Mouse (Mus musculus): ENCODE results near the gene Nav2. TPM values are rescaled to one million over a fixed set of nuclear protein-coding genes. Genes with fewer than 3 reads are reported as not detected.

Gene Nav2
- total and polyA plus RNA-seq, 3 experiments, result under 0.01 TPM; not detected in 2

GRCm38 (mm10) chr7:49542135-49542534 is 633.6 kb downstream of the Nav2 start:
- H3K9ac ChIP-seq (ENCODE audit: insufficient read depth, low read depth), result no peak overlapping the region
- DNase-seq (ENCODE audit: extremely low read depth), result no peak
- H3K27ac ChIP-seq (ENCODE audit: insufficient read depth, low read depth), result no peak overlapping the region
- H3K9me3 ChIP-seq (replicated peaks; ENCODE audit: low read length), result no peaks in the 10 kb centered on the region
- H3K4me3 ChIP-seq (replicated peaks in 1 of 3; ENCODE audit: low read depth in 2 of 3, low read length in 2 of 3, poor library complexity in 1 of 3), result no peak overlapping the region
- no peaks in the 10 kb centered on the region for H3K79me2 ChIP-seq (replicated peaks; ENCODE audit: control insufficient read depth, extremely low read depth, insufficient read depth, poor library complexity, severe bottlenecking)
- H3K4me2 ChIP-seq (ENCODE audit: insufficient read depth, low read depth, poor library complexity, severe bottlenecking), result no peak overlapping the region
- TF ChIP-seq ZNF384 (IDR thresholded peaks at IDR 0.05; ENCODE audit: low read depth, low read length) (no peak), PAX5 (IDR thresholded peaks at IDR 0.05; ENCODE audit: low read length) (no peak), USF2 (conservative IDR thresholded peaks at IDR 0.05; ENCODE audit: low read depth, low read length) (no peak), NRF1 (IDR thresholded peaks at IDR 0.05; ENCODE audit: low read depth, low read length) (no peak), ZMIZ1 (IDR thresholded peaks at IDR 0.05; ENCODE audit: low read depth, low read length) (no peak), MAX (IDR thresholded peaks at IDR 0.05; ENCODE audit: low read length) (no peak), CHD1 (IDR thresholded peaks at IDR 0.05; ENCODE audit: low read depth, low read length) (no peak), NELFE (IDR thresholded peaks at IDR 0.05; ENCODE audit: low read depth, low read length) (no peak), GABPA (IDR thresholded peaks at IDR 0.05; ENCODE audit: insufficient replicate concordance, low read depth, low read length) (no peak), SIN3A (IDR thresholded peaks at IDR 0.05; ENCODE audit: low read length) (no peak), ZKSCAN1 (IDR thresholded peaks at IDR 0.05; ENCODE audit: borderline replicate concordance, low read depth, low read length) (no peak), KAT2A (IDR thresholded peaks at IDR 0.05; ENCODE audit: insufficient replicate concordance, low read length) (no peak), MAZ (IDR thresholded peaks at IDR 0.05; ENCODE audit: low read depth, low read length) (no peak), ELF1 (IDR thresholded peaks at IDR 0.05; ENCODE audit: low read depth, low read length) (no peak), MEF2A (IDR thresholded peaks at IDR 0.05; ENCODE audit: borderline replicate concordance, low read depth, low read length) (no peak), RCOR1 (conservative IDR thresholded peaks at IDR 0.05; ENCODE audit: low read depth, low read length) (no peak), UBTF (IDR thresholded peaks at IDR 0.05; ENCODE audit: low read depth, low read length) (no peak)
- no peaks in the 10 kb centered on the region for H3K36me3 ChIP-seq (replicated peaks in 1 of 2; ENCODE audit: control insufficient read depth in 1 of 2, insufficient read depth in 1 of 2, low read length in 1 of 2)
- in situ Hi-C loops (cut with MboI; ENCODE audit: low pct_ligation_motif_present, low pct_unique_long_range_greater_than_20kb, low sequenced_read_pairs) (no loop called here), dilution Hi-C loops (cut with MboI; ENCODE audit: extremely low pct_ligation_motif_present, extremely low pct_unique_long_range_greater_than_20kb, low sequenced_read_pairs) (no loop called here)
- H3K27me3 ChIP-seq (replicated peaks), result peaks cover 7% of the 10 kb centered on the region
- H3K4me1 ChIP-seq (ENCODE audit: control insufficient read depth in 1 of 2, insufficient read depth in 2 of 2), result peaks cover 0 to 16% of the 10 kb centered on the region in 2 experiments; a peak in 2 of 4 replicates

- dilution Hi-C loops (cut with MboI; ENCODE audit: extremely low pct_ligation_motif_present, extremely low pct_unique_long_range_greater_than_20kb, low sequenced_read_pairs), result no loop called here
- peak; percentile 21 for DNase-seq (ENCODE audit: extremely low read depth)
- Histone ChIP-seq H3K4me2 (ENCODE audit: insufficient read depth, low read depth, poor library complexity, severe bottlenecking) (no peak overlapping the region), H3K36me3 (replicated peaks in 1 of 2; ENCODE audit: control insufficient read depth in 1 of 2, insufficient read depth in 1 of 2, low read length in 1 of 2) (no peaks in the 10 kb centered on the region), H3K79me2 (replicated peaks; ENCODE audit: control insufficient read depth, extremely low read depth, insufficient read depth, poor library complexity, severe bottlenecking) (no peaks in the 10 kb centered on the region), H3K4me3 (replicated peaks in 1 of 3; ENCODE audit: low read depth in 2 of 3, low read length in 2 of 3, poor library complexity in 1 of 3) (no peak overlapping the region), H3K4me1 (ENCODE audit: control insufficient read depth in 1 of 2, insufficient read depth in 2 of 2) (peaks cover 0 to 16% of the 10 kb centered on the region in 2 experiments; a peak in 2 of 4 replicates), H3K27ac (ENCODE audit: insufficient read depth, low read depth) (no peak overlapping the region), H3K9ac (ENCODE audit: insufficient read depth, low read depth) (no peak overlapping the region), H3K27me3 (replicated peaks) (peaks cover 10% of the 10 kb centered on the region), H3K9me3 (replicated peaks; ENCODE audit: low read length) (no peaks in the 10 kb centered on the region)
- in situ Hi-C loops (cut with MboI; ENCODE audit: low pct_ligation_motif_present, low pct_unique_long_range_greater_than_20kb, low sequenced_read_pairs), result no loop called here
- TF ChIP-seq POLR2AphosphoS2 (IDR thresholded peaks at IDR 0.05; ENCODE audit: low read depth, low read length) (no peak), MAX (IDR thresholded peaks at IDR 0.05; ENCODE audit: low read length) (no peak), CHD2 (IDR thresholded peaks at IDR 0.05; ENCODE audit: low read length) (no peak), IRF4 (IDR thresholded peaks at IDR 0.05; ENCODE audit: low read depth, low read length) (no peak), KAT2A (IDR thresholded peaks at IDR 0.05; ENCODE audit: insufficient replicate concordance, low read length) (no peak), MEF2A (IDR thresholded peaks at IDR 0.05; ENCODE audit: borderline replicate concordance, low read depth, low read length) (no peak), UBTF (IDR thresholded peaks at IDR 0.05; ENCODE audit: low read depth, low read length) (no peak), JUN (IDR thresholded peaks at IDR 0.05; ENCODE audit: insufficient read depth, low read depth, low read length) (no peak), USF1 (IDR thresholded peaks at IDR 0.05; ENCODE audit: low read depth, low read length) (no peak), MAFK (IDR thresholded peaks at IDR 0.05; ENCODE audit: insufficient replicate concordance, low read length) (no peak), POLR2A (IDR thresholded peaks at IDR 0.05; ENCODE audit: low read depth, low read length) (no peak)
Measured at GRCm38 (mm10) chr7:49544775-49545705, 636.5 kb downstream of the Nav2 start.
